Mouse (Mus musculus) spleen, adult 2 months (tissue): ENCODE results near the gene Nr2e1.

ENCODE experiments used
- CTCF ChIP-seq: fragments of 200-500 bp; IDR thresholded peaks from 2 replicates; pipeline ENCODE4 v1.5.1; 2011; ENCODE audit warnings: mild to moderate bottlenecking, inconsistent platforms; ENCODE audit not compliant: insufficient read depth, insufficient read length, insufficient replicate concordance; ENCODE audit errors: extremely low read depth
- POLR2A ChIP-seq: fragments of 200-500 bp; IDR thresholded peaks from 2 replicates; pipeline ENCODE4 v1.6.1; 2011; ENCODE audit warnings: low read depth, low read length, inconsistent platforms

- TF ChIP-seq CTCF (no peak), POLR2A (no peak)
These were observed 59.8 kb downstream of the Nr2e1 start for GRCm38 (mm10) chr10:42523556-42524162.
